Mouse (Mus musculus) spleen, adult 12 weeks (tissue): ENCODE results near the gene Vipr1.

Source experiments
- DNase-seq: peaks from one replicate; pipeline ENCODE4 v3.0.0; 2022; ENCODE audit warnings: low spot score

The Vipr1 gene

DNA sequence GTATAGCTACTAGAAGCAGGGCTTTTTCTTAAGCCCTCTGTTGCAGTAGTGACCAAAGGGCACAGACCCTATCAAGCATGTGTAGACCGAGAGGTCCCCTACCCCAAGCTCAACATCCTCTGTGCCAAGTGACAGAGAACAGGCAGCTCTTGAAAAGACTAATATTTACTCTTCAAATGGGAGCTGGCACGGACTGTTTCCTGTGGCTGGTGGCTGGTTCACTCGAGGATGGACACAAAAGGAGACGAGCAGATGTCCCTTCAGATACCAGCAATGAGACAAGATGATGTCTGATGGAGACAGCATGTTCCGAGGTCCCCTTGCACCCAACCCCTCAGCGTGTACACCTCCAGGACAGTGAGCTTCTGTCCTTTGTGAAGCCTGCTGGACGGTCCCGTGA, 35.0 kb downstream of the Vipr1 start:
- DNase-seq, result no peak

GRCm38 (mm10) chr9:121679549-121679948, 37.0 kb downstream of the Vipr1 start:
- no peak for DNase-seq

- DNase-seq, result no peak
Measured at GRCm38 (mm10) chr9:121681191-121681590, 38.7 kb downstream of the Vipr1 start.

DNA sequence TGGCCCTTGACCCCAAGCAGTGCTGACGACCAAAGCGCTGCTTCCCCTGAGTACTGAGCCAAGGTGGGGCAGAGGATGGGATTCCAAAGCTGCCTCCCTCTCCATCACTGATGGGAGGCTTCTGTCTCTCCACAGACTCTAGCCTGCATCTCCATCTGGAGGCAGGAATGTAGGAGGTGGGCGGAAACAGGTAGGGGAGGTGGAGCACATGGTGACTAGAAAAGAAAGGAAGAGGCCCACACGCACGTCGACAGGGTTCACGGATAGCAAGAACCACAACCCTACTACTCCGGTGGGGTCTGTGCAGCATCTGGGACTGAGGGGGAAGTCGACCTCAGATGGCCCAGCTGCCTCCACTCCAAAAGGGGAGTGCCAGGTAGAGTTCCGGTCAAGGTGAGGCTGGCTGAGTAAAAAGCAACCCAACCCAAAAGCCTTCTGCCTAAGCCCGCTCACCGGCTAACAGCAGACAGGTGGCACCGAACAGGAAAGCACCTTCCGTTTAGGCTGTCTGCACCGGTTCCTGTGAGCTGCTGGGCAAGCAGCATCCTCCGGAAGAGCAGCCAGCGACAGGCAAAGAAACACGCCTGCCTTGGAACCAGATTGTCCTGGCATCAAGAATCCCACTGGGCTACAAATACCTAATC, 39.6 kb downstream of the Vipr1 start:
- DNase-seq, result no peak

DNA sequence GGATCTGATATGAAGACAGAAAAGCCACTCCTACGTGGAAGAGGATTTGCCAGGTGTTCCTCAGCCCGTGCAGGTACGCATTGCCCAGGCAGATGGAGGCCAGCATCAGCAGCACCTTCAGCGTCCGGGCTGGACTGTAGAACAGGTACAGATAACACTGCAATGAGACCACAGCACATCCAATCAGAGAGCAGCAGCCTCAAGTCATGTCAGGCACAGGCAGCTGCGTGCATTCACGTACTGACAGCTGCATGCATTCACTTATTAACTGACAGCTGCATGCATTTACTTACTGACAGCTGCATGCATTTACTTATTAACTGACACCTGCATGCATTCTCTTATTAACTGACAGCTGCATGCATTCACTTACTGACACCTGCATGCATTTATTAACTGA, 42.2 kb downstream of the Vipr1 start:
- no peak for DNase-seq

DNA sequence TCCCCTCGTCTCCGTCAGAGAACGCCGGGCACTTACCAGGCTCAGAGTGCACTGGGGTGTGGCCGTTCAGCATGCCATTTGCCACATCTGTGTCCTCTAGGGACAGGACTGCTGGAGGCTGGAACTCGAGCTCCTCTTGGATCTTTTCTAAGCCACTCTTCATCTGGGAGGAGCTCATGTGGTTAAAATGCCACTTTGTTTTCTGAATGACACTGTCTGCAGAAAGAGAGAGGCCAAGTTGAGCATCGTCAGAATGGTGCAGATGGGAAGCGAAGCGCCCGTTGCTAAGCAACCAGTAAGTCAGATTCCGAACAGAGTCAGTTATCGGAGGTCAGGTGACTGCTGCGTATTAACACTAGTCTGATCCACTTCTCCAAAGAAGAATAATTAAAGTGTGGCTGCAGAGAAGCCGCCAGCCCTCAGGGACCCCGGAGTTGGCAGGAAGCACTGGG, 47.7 kb downstream of the Vipr1 start:
- DNase-seq, result no peak

- no peak for DNase-seq
Measured at GRCm38 (mm10) chr9:121690734-121691133, 48.2 kb downstream of the Vipr1 start.

- DNase-seq, result no peak
Measured at GRCm38 (mm10) chr9:121694736-121695135, 52.2 kb downstream of the Vipr1 start.

- no peak for DNase-seq
Measured at GRCm38 (mm10) chr9:121696626-121697025, 54.1 kb downstream of the Vipr1 start.

DNA sequence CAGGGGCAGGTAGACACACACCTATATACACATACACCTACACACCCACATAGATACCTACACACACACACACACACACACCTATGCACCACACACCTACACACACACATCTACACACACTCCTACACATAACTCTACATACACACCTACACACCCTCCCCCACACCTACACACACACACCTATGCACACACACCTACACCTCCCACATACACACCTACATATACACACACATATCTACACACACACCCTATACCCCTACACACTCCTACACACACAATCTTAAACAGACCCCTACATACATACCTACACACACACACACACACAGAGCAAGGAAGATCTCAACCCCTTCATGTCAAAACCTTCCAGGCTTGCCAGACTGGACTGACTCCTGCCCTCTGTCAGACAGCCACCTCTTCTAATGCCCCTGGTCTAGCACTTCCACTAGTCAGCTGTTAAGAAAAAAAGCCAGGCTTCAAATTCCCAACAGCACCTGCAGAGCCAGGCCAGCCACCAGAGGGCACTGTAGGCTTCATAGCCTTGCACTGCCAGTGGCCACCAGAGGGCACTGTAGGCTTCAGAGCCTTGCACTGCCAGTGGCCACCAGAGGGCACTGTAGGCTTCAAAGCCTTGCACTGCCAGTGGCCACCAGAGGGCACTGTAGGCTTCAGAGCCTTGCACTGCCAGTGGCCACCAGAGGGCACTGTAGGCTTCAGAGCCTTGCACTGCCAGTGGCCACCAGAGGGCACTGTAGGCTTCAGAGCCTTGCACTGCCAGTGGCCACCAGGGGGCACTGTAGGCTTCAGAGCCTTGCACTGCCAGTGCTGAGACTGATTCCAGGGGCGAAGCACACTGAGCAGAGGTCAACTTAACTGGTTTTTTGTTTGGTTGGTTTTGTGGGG, 54.9 kb downstream of the Vipr1 start:
- peak; percentile 59 for DNase-seq

DNA sequence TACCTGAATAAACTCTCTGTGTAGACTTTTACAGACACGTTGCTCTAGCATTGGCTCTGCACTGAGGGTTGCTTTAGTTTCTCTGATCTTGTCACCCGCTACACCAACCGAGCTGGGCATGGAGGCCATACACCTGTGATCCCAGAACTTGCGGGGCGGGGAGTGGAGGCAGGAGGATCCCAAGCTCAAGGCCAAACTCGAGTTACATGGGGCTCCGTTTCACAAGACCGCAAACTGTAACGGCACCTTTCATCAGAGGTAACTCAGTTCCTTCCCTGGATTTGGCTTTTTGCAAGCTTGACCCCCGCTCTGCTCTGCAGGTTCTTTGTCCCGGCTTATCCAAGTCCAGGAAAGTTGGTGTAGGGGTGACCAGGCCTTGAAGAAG, 61.7 kb downstream of the Vipr1 start:
- DNase-seq, result no peak

GRCm38 (mm10) chr9:121704646-121705625, 62.4 kb downstream of the Vipr1 start, which contains the start of gene Sec22c:
Gene Sec22c (minus strand): TSS chr9:121705490.
- peak; percentile 89 for DNase-seq

DNA sequence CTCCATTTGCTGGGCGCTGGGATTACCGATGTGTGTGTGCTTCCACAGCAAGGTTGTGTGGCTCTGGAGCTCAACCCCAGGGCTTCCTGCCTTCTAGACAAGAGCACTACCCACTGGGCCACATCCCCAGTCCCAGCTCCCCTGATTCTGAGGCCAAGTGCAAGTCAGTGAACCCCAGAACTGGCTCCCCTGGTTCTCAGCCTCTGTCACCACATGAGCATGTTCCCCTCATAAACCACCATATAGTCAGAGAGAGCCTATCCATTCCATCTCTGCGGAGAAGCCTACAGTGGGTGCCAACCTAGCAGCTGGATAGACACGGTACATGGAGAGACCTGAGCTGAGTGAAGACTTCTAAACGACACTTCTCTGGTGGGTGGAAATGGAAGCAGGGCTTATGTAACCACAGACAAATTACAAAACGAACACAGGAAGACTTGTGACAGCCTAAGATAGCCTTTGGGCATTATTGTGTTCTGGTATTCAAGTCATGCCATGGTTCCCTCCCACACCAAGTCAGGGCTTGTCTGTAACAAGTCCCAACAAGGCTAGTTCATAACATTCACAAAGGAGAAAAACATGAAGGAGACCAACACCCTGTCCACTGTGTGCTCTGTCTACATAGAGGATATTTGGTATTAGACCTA, 63.6 kb downstream of the Vipr1 start:
- DNase-seq, result no peak

- no peak for DNase-seq
Measured at GRCm38 (mm10) chr9:121707801-121708200, 65.3 kb downstream of the Vipr1 start.

DNA sequence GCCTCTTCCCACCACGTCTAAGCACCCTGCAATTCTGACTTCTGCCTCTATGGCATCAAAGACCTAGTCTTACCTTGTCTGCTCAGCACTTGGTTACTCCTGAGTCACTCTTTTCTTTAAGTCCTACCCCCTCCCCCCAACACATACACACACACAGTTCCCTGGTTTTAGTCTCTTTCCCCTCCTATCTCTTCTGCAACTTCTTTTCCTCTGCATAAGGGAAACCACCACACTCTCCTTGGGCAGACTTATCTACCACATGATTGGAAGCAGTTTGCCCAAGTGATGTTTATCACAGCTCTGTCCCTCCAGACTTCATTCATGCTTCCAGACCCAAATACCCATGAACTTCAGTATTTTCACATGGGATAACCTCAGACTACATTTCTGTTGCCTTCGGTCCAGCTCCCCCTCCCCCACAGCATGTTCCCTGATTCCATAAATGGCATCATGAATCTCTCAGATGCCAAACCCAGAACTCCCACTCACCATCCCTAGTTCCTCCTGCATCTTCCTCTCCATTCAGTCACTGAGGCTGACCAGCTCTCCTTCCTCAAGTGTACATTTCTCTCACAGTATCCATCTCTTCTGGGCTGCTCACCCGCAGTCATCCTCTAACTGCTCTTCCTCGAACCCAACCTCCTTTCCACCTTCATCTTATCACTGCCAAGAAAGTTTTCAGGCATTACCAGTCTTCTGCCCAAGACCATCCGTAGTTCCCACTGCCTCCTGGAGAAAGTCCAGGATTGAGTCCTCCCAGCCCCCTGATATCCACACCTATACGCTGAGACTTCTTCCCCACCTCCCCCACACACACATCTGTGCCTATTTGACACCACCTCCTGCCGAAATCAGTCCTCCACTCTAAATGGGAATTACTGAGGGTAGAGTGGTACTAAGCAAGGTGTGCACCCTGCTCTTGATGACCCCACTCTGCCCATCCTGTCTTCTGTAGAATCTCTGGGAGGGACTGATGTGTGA, 66.3 kb downstream of the Vipr1 start:
- no peak for DNase-seq

DNA sequence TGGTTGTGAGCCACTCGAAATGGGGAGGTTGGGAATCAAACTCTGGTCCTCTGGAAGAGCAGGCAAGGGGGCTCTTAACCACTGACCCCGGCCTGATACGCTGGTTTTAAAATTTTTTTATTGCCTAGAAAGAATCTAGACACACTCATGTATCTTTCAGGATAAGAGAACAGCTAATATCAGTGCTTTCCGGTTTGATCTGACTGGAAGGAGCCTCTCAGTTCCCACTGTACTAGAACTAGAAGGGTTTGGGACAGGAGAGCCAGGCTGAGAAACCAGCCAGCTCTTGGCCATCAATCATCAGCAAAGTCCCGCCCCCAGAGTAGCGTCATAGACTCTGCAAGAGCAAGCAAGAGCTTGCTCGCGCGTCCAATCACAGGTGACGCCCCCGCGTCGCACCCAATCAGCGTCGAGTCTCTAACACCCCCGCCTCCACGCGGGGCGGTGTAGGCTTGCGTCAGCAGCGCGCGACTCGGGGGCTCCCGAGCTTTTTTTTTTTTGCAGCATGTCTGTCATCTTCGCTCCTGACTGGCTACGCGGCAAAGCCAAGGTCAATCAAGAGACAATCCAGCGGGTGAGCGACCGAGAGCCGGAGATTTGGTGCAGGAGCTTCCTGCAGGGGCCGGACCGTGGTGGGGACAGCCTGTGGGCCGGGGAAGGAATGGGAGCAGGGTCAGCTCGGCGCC, 67.5 kb downstream of the Vipr1 start, which contains the start of gene Ss18l2:
Gene Ss18l2 (plus strand): TSS at position 432 of the 686 bp plus-strand sequence.
- DNase-seq, result peak; percentile 98

- no peak for DNase-seq
Measured at GRCm38 (mm10) chr9:121710584-121710975, 68.1 kb downstream of the Vipr1 start.

GRCm38 (mm10) chr9:121717048-121717447, 74.5 kb downstream of the Vipr1 start:
- DNase-seq, result no peak

DNA sequence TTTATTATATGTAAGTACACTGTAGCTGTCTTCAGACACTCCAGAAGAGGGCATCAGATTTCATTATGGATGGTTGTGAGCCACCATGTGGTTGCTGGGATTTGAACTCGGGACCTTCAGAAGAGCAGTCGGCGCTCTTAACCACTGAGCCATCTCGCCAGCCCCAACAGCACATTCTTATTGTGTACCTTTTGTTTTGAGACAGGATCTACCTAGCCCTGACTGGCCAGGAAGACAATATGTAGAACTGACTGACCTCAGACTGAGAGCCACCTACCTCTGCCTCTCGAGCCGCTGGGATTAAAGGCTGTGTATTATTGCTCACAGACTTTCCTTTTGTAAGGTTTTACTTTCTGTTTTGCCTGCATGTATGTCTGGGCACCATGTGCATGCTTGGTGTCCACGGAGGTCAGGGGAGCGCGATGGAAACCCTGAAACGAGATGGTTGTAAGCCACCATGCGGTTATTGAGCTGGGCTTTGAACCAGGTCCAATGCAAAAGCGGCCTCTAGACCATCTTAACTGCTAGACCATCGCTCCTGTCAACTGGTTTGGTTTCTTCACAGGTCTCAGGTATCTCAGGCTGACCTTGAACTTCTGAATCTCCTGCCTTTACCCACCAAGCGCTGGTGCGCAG, 75.7 kb downstream of the Vipr1 start:
- peak; percentile 18 for DNase-seq
